Mouse (Mus musculus): ENCODE results near the gene Atp10a.

Atp10a gene

DNA sequence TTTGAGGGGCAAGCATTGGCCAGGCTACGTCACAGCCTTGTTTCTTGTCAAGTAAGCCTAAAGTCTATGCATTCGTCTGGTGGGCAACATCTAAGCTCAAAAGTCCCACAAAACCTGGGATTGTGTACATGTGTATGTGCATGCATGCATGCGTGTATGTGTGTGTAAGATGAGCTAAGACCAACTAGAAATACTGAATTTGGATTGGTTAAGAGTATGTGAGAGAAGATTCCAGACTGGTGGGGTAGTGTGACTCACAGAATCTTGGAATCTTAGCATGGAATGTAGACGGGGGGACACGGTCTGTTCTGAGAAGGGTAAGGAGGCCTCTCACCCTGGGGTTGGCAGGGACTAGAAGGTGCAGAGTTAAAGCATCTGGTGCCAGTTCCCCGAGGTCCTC, at the start of gene Atp10a:
TSS of gene Atp10a (plus strand) at position 301 of the 400 bp plus-strand sequence.
- DNase-seq: peak; percentile 28

DNA sequence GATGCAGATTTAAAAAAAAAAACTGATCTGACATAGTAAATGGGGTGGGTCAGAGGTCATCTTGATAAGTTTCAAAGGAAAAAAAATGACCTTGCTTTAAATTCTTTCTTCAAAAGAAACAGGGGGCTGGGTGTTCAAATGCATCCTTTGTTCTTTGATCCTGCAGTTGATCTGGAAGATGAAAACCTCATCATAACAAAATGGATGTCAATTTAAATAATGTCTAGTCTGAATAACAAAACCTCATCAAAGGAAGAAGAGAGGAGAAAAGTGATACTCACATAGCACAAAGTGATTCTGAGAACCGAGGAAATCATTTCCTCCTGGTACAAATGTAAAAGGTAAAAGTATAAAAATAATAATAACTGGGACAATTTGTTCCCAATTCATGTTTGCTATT, 37.9 kb upstream of the Atp10a start:
- DNase-seq: no peak

DNA sequence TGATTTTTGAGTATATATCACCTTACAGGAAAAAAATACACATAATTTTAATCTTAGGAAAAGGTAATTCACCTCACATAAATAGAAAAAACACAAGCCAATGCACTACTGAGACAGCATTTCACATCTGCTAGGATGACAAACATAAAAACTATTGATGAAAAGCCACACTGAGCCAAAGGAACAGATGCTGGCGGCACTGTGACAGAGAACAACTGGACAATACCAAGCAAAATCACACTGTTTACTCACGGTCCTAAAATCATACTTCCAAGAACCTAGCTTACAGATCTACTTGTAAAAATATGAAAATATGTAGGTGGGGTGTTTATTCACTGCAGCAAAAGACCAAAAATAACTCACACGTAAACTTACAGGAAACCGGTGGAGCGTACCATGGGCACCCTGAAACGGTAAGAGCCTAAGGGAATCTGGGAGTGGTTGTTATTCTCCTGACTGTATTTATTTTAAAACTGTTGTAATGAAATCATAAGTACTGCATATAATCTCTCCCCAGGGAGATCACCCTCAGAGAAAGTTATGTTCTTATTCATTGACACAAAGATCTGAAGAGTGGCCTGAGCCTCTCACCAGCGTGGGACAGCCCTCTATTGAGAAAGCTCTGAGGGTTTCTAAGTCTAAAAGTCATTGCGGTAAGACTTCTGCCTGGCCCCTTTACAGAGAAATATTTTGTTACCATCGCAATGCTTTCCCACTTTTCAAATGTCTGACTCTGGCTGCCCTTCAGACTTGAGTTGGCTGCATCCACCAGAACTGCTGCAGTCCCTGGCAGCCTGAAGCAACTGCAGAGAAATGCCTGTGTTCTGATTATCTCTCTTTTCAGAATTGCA, 29.4 kb upstream of the Atp10a start:
- DNase-seq: peak; percentile 96

DNA sequence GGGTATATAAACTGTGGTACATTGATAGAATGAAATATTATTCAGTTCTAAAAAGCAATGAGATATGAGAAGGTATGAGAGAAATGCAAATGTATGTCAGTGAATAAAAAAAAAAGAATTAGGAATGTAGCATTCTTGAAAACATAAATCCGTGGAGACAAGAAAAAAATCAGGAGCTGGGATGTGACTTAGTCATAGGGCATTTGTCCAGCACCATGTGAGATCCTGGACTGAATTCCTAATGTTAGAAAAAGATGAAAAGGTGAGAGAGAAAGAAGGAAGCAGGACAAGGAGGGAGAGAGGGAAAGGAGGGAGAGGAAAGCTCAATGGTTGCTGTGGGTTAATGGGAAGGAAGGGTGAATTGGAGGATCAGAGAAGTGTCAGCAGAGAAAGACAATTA, 28.6 kb upstream of the Atp10a start:
- DNase-seq: no peak

DNA sequence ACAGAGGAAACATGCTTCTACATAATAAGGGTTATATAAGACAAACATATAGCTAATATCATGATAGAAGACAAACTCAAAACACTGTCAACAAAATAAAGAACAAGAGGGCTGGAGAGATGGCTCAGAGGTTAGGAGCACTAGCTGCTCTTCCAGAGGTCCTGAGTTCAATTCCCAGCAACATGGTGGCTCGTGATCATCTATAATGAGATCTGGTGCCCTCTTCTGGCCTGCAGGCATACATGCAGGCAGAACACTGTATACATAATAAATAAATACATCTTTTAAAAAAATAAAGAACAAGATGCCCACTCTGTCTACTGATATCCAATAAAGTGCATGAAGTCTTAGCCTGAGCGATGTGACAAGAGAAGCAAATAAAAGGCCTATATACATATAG, 26.7 kb upstream of the Atp10a start:
- no peak for DNase-seq

DNA sequence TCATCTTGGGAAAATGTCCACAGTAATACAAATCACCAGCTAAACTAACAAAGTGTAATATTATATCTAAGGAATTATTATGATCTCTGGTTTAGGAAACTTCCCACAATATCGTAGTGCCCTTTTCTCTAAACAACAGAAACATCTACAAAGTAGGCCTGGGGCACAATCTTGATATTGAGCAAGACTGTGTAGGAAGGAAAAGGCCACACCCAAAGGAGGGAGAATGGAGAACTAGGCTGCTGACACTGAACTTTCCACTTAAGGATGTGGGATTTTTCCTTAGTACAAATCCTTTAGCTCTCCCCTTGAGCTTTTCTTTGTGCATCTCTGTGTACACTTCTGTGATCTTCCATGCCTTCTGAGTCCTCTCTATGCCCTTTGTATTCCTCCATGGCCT, 22.3 kb upstream of the Atp10a start:
- DNase-seq: no peak

DNA sequence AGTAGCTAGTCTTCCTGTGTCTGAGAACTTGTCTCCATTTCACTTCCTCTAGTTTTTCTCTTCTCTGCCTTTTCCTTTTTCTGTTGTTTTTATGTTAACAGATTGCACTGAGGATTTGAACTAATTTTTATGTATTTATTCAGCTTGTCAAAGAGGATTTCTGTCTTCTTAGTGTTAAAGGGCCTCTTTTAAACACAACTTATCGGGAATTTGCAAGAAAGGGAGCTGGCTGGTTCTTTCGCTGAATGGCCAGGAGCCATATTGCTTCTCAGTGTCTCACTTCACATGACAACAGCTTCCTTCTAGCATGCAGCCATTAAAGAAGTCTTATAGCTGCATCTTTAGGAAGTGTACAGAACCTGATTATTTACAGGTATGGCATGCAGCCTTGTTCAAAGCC, 16.3 kb upstream of the Atp10a start:
- no peak for DNase-seq

DNA sequence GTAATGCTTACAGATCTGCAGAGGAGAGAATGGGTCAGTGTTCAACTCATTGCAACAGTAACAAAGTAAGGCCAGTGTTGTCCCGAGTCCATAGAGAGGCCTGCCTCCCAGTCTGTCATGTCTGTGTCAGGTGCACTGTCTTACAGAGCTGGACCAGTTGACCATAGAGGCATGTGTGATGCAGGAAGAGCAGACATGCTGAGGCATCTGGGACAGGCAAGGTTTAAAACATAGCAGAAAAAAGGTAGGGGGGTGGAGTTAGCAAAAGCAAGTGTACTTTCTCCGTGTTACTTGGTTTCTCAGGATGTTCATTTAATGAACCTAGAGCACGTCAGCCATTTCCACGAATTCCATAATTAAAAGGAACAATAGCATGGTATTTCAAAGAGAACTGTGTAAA, 15.5 kb upstream of the Atp10a start:
- DNase-seq: peak; percentile 58

DNA sequence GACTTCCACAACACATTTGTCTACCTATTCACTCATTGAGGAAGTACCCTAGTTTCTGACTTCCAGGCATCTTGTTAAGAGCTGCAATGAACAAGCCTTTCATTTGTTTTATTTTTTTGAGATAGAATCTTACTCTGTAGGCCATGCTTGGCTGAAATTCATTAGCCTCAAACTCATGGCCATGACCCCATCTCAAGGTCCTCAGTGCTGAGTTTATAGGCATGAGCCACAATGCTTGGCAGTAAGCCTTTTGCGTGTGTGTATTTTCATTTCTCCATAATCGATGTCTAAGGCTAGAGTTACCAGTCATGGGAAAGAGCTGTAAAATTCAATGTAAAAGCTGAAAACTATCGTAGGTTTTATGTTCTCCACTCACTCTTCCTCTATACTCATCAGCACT, 14.1 kb upstream of the Atp10a start:
- no peak for DNase-seq

DNA sequence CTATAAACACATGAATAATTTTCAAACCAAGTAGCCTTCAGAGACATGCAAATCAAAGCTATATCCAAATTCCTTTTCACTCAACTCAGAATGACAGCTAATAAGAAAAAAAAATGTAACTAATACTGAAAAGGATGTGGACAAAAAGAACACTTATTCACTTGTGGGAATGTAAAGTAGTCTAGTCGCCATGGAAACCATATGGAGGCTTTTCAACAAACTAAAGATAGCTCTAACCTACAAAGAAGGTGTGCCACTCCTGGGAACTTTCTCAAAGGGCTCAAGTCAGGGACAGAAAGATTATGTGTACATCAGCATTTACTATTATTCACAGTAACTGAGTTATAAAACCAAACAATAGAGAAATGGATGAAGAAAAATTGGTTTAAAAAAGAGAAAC, 8.6 kb upstream of the Atp10a start:
- DNase-seq: no peak

DNA sequence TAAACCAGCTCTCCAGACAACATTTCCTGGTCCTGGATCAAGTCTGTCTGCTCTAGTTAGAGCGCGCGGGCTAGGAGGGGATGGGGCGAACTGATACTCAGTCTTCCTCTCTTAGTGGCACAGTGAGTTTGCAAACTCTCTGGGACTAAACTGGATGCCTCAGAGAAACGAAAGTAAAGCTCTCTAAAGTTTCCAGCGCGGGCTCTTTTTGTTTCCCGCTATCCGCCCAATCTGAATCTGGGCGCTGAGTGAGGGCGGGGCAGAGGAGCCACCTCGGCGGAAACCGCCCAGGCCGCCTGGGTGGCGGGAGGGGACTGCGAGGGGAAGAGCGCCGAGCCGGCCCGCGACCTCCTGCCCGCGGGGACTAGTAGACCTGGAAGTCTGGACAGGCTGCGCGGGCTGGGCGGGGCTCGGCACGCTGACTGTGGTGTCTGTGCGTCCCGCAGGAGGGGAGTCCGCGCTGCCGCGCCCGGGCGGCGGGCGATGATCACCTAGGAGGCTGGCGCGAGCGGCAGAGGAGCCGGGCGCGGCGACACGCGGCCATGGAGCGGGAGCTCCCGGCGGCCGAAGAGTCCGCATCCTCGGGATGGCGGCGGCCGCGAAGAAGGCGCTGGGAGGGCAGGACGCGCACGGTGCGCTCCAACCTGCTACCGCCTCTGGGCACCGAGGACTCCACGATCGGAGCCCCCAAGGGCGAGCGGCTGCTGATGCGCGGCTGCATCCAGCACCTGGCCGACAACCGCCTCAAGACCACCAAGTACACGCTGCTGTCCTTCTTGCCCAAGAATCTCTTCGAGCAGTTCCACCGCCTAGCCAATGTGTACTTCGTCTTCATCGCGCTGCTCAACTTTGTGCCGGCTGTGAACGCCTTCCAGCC, 2.2 kb downstream of the Atp10a start:
- DNase-seq: peak; percentile 97

DNA sequence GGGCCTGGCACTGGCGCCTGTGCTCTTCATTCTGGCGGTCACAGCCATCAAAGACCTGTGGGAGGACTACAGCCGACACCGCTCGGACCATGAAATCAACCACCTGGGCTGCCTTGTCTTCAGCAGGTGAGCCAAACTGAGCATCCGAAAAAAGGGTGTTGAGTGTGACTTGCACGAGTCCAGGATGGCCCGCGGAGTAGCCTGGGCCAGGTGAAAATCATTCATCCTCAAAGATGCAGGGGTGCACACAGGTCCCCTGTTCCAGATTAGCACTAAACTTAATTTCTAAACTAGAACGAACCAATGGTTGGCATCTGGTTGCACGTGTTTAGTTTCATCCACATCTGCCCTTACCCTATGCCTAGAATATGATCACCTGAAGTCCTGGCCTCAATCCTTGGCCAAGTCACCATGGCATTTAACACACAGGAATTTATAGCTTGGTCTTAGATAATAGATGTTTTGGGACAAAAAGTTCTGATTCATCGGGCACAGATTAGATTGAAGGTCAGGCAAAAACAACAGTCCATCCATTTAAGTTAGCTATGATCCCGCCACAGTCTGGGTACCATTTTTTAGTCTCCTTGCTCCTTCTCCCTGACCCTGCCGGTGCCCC, 2.9 kb downstream of the Atp10a start:
- peak; percentile 84 for DNase-seq

DNA sequence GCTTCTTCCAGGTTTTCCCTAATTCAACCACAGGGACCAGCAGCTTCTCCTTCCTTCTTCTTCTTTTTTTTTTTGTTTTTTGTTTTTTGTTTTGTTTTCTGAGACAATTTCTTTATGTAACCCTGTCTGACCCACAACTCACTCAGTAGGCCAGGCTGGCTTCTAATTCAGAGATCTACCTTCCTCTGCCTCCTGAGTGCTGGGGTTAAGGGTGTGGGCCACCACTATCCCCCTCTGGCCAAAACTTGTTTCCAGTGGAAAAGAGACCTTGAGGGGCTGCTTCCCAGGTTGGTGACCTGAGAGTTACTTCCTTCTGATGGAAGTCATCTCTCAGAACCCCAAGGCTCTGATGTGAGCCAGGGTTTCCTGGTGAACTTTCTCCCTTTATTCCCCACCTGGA, 4.1 kb downstream of the Atp10a start:
- peak; percentile 64 for DNase-seq

DNA sequence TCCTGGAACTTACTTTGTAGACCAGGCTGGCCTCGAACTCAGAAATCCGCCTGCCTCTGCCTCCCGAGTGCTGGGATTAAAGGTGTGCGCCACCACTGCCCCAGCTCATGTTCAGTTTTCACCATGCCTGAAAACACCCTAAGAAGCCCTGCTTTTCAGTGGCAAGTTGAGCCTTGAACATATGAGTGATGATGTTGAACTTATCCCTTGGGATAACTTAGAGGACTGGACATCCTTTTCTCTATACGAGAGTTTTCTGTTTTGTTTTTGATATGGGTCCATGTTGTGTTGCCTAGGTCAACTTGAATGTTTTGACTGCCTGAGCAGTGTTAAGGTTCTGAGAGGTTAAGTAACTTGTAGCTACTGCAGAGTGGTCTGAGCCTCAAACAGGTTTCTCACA, 4.7 kb downstream of the Atp10a start:
- peak; percentile 54 for DNase-seq

DNA sequence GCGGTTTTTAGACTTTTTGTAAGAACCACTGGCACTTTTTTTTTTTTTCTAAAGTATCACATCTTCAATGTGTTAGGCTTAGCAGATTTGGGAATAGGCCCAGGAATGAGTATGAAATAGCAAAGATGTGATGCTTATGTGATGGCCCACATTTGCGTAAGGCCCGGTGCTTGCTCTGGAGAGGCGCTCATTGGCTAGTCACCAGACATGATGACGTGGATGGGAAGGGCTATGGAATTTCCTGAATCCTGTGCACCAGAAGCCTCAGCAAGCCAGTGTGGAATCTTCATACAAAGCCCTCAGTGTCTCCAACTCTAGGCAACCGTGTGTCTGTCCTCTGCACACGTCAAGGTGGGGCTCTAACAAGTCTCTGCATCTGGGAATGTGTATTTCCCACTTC, 5.1 kb downstream of the Atp10a start:
- peak; percentile 92 for DNase-seq

DNA sequence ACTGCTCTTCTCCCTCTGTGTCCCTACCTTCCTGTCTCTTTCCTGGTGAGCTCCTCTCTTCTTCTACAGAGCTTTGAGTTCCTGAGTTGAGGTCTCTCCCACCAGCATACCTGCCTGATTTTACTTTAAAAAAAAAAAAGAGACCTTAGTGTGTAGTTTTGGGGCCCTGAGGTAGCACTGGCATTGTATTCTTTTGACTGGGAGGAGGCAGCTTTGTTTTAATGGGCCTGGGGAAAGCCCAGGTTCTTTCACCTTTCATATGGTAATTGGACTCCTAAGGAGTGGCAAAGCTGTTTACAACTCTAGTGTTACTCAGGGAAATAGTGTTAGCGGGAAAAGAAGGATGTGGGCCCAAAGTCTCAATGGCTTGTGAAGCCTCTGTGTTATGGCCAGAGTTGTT, 12.7 kb downstream of the Atp10a start:
- DNase-seq: peak; percentile 22

DNA sequence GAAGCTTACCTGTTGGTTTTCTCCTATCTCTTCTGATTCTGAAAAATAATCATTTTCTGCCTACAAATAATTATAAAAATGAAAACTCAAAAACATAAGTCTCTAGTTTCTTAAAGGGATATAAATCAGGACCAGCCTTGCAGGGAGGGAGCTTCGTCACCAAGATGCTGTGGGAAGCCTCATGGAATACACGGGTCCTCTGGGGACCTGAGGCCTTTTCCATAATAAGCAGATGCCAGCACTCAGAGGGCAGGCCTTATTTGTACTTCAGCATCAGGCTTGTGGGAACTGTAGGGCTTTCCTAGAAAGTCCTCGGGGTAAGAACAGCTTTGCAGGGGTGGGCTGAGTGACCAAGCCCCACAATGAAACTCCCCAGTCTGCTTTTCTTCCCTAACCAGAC, 20.1 kb downstream of the Atp10a start:
- peak; percentile 85 for DNase-seq

DNA sequence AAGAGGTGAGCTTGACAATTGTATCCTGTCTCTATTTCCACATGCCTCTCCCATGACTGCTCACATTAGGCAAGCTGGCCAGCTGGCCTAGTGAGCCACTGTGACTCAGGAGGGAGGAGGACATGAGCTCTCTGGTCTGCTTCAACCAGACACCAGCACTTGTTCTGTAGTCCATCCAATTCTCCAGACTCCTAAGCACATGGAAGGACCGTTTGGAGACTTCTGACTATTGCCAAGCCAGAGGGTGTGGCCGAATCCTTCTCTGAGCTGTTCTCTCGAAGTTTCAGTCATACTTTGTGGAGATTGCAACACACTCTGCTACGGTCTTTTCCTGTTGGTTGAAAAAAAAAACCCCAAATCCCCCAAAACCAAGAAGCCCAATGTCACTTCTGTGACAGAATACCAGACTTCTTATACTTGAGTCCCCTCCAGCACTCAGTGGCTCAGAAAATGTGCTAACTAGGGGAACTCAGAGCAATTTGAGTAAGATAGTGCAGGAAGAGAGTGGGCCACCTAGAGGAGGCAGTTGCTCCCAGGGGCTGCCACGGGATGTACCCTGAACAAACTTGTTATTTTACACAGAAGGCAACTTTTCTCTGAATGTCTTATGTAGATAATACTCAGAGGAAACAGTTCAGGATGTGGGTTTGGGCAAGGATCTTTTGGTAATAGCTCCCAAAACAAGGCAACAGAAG, 21.3 kb downstream of the Atp10a start:
- DNase-seq: peak; percentile 98

DNA sequence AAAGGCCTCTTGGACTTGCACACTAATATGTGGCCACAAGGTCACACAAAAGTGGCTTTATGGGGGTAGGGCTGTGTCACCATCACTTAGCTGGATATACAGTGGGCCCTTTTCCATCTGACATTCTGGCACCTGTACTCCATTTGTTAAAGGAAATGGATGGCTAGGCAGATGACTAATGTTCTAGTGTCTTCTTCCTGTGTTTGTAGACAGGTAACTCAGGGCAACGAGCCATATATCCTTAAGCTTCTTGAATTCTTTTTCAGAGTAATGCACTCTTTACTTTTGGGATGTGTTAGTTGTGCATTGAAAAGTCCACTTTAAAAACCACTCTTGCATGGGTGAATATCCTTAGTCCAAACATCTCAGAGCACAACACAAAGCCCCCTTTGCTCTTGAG, 30.0 kb downstream of the Atp10a start:
- no peak for DNase-seq

DNA sequence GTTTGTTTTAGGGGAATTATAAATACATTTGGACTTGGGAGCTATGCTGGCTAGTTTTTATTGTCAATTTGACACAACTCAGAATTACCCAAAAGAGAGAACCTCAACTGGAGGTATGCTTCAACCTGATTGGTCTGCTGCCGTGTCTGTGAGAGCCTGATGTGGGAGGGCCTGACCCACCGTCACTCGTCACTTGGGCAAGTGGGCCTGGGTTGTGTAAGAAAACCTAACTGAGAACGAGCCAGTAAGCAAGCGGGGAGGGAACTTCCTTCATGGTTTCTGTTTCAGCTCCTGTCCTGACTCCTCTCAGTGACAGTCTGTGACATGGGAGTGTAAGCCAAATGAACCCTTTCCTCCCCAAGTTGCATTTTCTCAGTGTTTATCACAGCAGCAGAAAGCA, 30.6 kb downstream of the Atp10a start:
- DNase-seq: peak; percentile 90

DNA sequence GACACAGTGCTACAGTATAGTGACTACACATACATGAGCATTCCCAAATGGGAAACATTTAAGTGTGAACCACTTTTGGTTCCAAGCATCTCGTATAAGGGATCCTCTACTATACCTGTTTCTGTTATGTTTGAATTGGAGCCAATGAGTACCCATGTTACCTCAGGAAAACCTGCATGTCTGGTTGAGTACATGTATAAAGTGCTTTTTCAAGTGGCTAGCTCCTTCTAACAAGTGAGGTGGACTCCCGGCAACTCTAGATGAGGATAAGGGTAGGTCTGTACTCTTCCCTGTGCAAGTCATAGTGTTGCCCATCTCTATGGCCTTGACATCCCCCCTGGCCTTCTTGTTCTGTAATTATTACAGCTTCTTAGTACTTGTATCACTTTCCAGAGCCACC, 31.0 kb downstream of the Atp10a start:
- no peak for DNase-seq

DNA sequence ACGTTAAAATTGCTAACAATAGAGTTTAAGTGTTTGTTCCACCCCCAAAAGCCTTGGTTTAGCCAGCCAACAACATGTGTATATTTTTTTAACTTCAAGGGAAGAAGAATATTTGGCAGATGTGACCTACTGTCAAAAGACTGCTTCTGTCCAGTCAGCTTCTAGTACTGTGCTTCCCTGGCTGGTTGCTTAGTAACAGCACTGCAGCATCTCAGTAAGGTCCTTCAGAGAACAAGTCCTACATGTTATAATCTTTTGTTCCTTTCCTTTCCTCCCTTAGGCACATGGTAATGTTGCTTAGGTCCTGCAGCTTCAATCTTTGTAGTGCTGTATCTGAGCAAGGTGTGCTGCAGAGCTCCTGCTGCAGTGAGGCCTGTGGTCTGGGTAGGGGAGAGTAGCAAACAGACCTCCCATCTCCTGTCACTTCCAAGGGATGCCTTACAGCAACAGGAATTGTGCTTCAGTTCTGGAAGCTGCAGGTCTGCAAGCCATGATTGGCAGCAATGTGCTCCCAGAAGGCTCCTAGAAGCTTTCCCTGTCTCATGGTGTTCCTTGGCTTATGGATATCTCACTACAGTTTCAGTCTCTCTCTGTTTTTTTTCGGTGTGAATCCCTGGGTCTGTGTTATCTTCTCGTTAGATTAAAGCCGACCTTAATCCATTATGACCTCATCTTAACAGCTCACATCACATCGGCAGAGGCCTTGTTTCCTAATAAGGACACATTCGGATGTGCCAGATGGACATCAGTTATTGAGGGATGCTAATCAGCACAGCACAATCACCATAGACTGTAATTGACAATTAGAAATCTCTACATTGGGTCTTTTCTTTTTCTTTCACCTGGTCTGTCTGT, 34.3 kb downstream of the Atp10a start:
- no peak for DNase-seq
